Mouse (Mus musculus) layer of hippocampus, adult 9-11 months (tissue): ENCODE measurements around the gene Gys1.
"Not testable (repeated sequence)": the region's sequence is repeated elsewhere in the genome, so short reads cannot be mapped to it uniquely, and the experiment has no call there.

Experiments used
- DNase-seq: peaks from one replicate; pipeline ENCODE4 v3.0.0; 2022

The Gys1 gene

GRCm38 (mm10) chr7:45481374-45481927 is 46.8 kb downstream of the Gys1 start, which contains the start of gene Tulp2:
TSS of gene Tulp2 (plus strand) at chr7:45481877.
- peak; percentile 74 for DNase-seq

- DNase-seq = no peak
Observed at GRCm38 (mm10) chr7:45482166-45482565, 47.5 kb downstream of the Gys1 start.

- not testable (repeated sequence) for DNase-seq
Observed at GRCm38 (mm10) chr7:45484985-45485384, 50.3 kb downstream of the Gys1 start.

- DNase-seq = no peak
Observed at GRCm38 (mm10) chr7:45486158-45486557, 51.5 kb downstream of the Gys1 start.

GRCm38 (mm10) chr7:45486761-45487415 is 52.2 kb downstream of the Gys1 start, which contains the start of gene Gm45808:
TSS of gene Gm45808 (minus strand) at chr7:45486811.
- no peak for DNase-seq

GRCm38 (mm10) chr7:45487861-45488292 is 53.2 kb downstream of the Gys1 start:
- no peak for DNase-seq

- peak; percentile 56 for DNase-seq
Observed at GRCm38 (mm10) chr7:45488293-45489204, 53.9 kb downstream of the Gys1 start, which contains the start of gene Dhdh. TSS of gene Dhdh (minus strand) at chr7:45488805.

GRCm38 (mm10) chr7:45489578-45489977 is 54.9 kb downstream of the Gys1 start:
- no peak for DNase-seq

- no peak for DNase-seq
Observed at GRCm38 (mm10) chr7:45490822-45491221, 56.2 kb downstream of the Gys1 start.

- no peak for DNase-seq
Observed at GRCm38 (mm10) chr7:45491264-45491663, 56.6 kb downstream of the Gys1 start.

GRCm38 (mm10) chr7:45492225-45492844 is 57.7 kb downstream of the Gys1 start:
- no peak for DNase-seq

- DNase-seq = no peak
Observed at GRCm38 (mm10) chr7:45492951-45493350, 58.3 kb downstream of the Gys1 start.

GRCm38 (mm10) chr7:45494548-45494947 is 59.9 kb downstream of the Gys1 start:
- no peak for DNase-seq

- DNase-seq = no peak
Observed at GRCm38 (mm10) chr7:45498427-45498826, 63.8 kb downstream of the Gys1 start.
